ENCODE assay signal across 8 mouse cellular contexts in the genomic region with DNA sequence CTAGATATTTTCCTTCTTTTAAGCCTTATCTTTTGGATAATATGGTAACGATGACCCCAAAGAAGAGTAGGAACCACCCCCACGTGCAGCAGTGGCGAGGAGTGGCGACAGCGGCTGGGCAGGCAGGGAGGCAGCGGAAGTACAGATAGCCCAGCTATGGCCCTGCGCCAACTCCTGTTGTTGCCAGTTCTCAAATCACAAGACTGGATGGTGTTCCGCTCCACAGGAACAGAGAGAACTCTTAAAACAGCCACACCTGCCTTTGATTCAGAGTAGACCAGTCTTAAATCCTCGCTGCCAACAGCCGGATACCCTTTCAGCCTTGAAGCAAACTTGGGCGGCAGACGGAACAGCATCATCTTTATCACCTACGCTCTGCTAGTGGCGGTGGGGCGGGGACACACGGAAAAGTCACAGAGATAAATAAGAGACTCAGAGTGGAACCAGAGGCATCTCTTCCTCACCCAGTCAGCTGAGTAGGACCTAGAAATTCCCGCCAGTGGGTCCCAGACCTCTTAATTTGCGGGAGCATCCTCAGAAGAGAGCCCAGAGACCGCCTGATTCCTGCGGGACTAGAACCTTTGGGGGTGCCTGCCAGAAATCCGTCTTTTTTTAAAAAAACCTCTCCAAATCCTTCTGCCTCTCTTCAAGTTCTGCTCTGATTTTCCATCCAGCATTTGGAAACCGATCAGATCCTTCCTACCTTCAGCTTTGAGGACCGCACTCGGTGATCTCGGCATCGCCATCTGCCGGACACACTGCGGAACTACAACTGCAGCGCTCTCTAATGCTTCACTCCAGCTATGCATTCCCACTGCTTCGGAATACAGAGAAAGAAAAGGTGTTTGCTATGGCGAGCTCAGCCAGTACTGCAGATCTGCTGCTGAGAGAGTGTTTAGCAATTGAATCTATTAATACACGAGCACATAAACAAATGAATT. TPM values are rescaled to one million over a fixed set of nuclear protein-coding genes. Genes with fewer than 3 reads are reported as not detected.
A peak's percentile ranks its signal among the peaks of the same experiment; 100 is the strongest.
DNase-seq lines count a peak whose midpoint lies in the region; ATAC-seq lines count a peak whose summit lies in the region.

No protein-coding gene starts in this region.

- no peak overlapping the region for H3K27ac ChIP-seq in forebrain, embryonic 11.5 days (ENCODE audit: low read depth, low read length)
- peak overlapping the region; percentile 77 for H3K27ac ChIP-seq in heart, embryonic 16.5 days (ENCODE audit: low read length)
- H3K27ac ChIP-seq in liver, embryonic 13.5 days, result peak overlapping the region; percentile 82
- no peak overlapping the region for H3K27ac ChIP-seq in stomach, embryonic 14.5 days (ENCODE audit: low read length)

- WGBS in forebrain, embryonic 11.5 days, result 7% methylated on average over 32 of the region's 32 CpGs
- WGBS in heart, embryonic 16.5 days, result 2% methylated on average over 32 of the region's 32 CpGs
- WGBS in liver, embryonic 13.5 days (ENCODE audit: insufficient replicate concordance), result 5% methylated on average over 32 of the region's 32 CpGs
- WGBS in stomach, embryonic 14.5 days, result 7% methylated on average over 32 of the region's 32 CpGs

- peak overlapping the region; percentile 22 for H3K4me3 ChIP-seq in forebrain, embryonic 11.5 days (ENCODE audit: low read depth, low read length)
- H3K4me3 ChIP-seq in heart, embryonic 16.5 days (ENCODE audit: low read length), result peak overlapping the region; percentile 48
- H3K4me3 ChIP-seq in liver, embryonic 13.5 days (replicated peaks), result peak overlapping the region; percentile 54
- peak overlapping the region; percentile 23 for H3K4me3 ChIP-seq in stomach, embryonic 14.5 days (ENCODE audit: low read depth, low read length)

- no peaks in the 10 kb centered on the region for H3K36me3 ChIP-seq in forebrain, embryonic 11.5 days (ENCODE audit: control insufficient read depth, insufficient read depth, low read length)
- no peaks in the 10 kb centered on the region for H3K36me3 ChIP-seq in heart, embryonic 16.5 days (ENCODE audit: control insufficient read depth, insufficient read depth)
- no peaks in the 10 kb centered on the region for H3K36me3 ChIP-seq in liver, embryonic 13.5 days
- no peaks in the 10 kb centered on the region for H3K36me3 ChIP-seq in stomach, embryonic 14.5 days (ENCODE audit: control insufficient read depth, insufficient read depth, low read length)

- peak overlapping the region; percentile 49 for H3K4me2 ChIP-seq in forebrain, embryonic 11.5 days (ENCODE audit: low read depth, low read length, severe bottlenecking)
- H3K4me2 ChIP-seq in heart, embryonic 16.5 days (ENCODE audit: low read depth, low read length), result peak overlapping the region; percentile 84
- H3K4me2 ChIP-seq in liver, embryonic 13.5 days, result peak overlapping the region; percentile 78
- peak overlapping the region; percentile 42 for H3K4me2 ChIP-seq in stomach, embryonic 14.5 days (replicated peaks; ENCODE audit: low read depth, low read length)

- peak; percentile 47; the same call in 1 of the 2 replicates for ATAC-seq in forebrain, embryonic 11.5 days (replicated peaks; ENCODE audit: low FRiP score)
- ATAC-seq in heart, embryonic 16.5 days (replicated peaks; ENCODE audit: extremely low read depth, insufficient read depth, low FRiP score), result peak; percentile 58
- peak; percentile 80 for ATAC-seq in liver, embryonic 13.5 days (ENCODE audit: low read depth)
- ATAC-seq in stomach, embryonic 14.5 days (ENCODE audit: insufficient number of reproducible peaks, insufficient read depth, low FRiP score, low read depth), result no peak

- DNase-seq in CD8-positive naive resting alpha-beta T cell, adult 2 months (ENCODE audit: low read depth in 2 of 2, low spot score in 2 of 2), result peak; percentile 70 to 81
- peak; percentile 62 for DNase-seq in c-Kit-positive CD71-negative TER-119-negative erythroid progenitor cells, embryonic 14.5 days (ENCODE audit: low read depth)
- DNase-seq in forebrain, embryonic 11.5 days (ENCODE audit: low spot score), result peak; percentile 91
- peak; percentile 94 to 95 for DNase-seq in kidney, postnatal 25 days
- DNase-seq in liver, embryonic 13.5 days, result peak; percentile 61
- DNase-seq in natural killer cell, adult 2 months (ENCODE audit: low spot score in 2 of 2), result peak; percentile 66 to 78

- H3K9ac ChIP-seq in forebrain, embryonic 11.5 days (ENCODE audit: low read length), result 0 out of 2 replicates have a peak overlapping the region, but pooled peaks have one; percentile 17
- peak overlapping the region; percentile 59 for H3K9ac ChIP-seq in heart, embryonic 16.5 days (ENCODE audit: low read length)
- peak overlapping the region; percentile 62 for H3K9ac ChIP-seq in liver, embryonic 13.5 days
- H3K9ac ChIP-seq in stomach, embryonic 14.5 days (replicated peaks; ENCODE audit: low read depth, low read length), result 0 out of 2 replicates have a peak overlapping the region, but pooled peaks have one; percentile 18

- no peaks in the 10 kb centered on the region for H3K9me3 ChIP-seq in forebrain, embryonic 11.5 days (ENCODE audit: control insufficient read depth, low read length)
- H3K9me3 ChIP-seq in heart, embryonic 16.5 days (replicated peaks; ENCODE audit: control insufficient read depth, low read length), result no peaks in the 10 kb centered on the region
- no peaks in the 10 kb centered on the region for H3K9me3 ChIP-seq in liver, embryonic 13.5 days (replicated peaks)
- H3K9me3 ChIP-seq in stomach, embryonic 14.5 days (ENCODE audit: control insufficient read depth, low read depth, low read length), result no peaks in the 10 kb centered on the region

- no peaks in the 10 kb centered on the region; the same call in 1 of the 2 replicates for H3K27me3 ChIP-seq in forebrain, embryonic 11.5 days (ENCODE audit: control insufficient read depth, insufficient read depth, low read length)
- no peaks in the 10 kb centered on the region for H3K27me3 ChIP-seq in heart, embryonic 16.5 days (ENCODE audit: control insufficient read depth, insufficient read depth, low read length)
- peaks cover 25% of the 10 kb centered on the region for H3K27me3 ChIP-seq in liver, embryonic 13.5 days
- H3K27me3 ChIP-seq in stomach, embryonic 14.5 days (ENCODE audit: control insufficient read depth, insufficient read depth, low read length), result 0 out of 2 replicates have a peak, but pooled peaks cover 3% of the 10 kb centered on the region

- H3K4me1 ChIP-seq in forebrain, embryonic 11.5 days (replicated peaks; ENCODE audit: control insufficient read depth, insufficient read depth, low read length), result peaks cover 5% of the 10 kb centered on the region
- peaks cover 19% of the 10 kb centered on the region for H3K4me1 ChIP-seq in heart, embryonic 16.5 days (ENCODE audit: control insufficient read depth, insufficient read depth, low read length)
- H3K4me1 ChIP-seq in liver, embryonic 13.5 days (replicated peaks), result peaks cover 48% of the 10 kb centered on the region
- peaks cover 8% of the 10 kb centered on the region for H3K4me1 ChIP-seq in stomach, embryonic 14.5 days (ENCODE audit: control insufficient read depth, insufficient read depth, low read length)

RNA-seq across cellular contexts. Expression of gene Tpt1, which starts 15.8 kb away (rescaled TPM):
- 889 and 1,020 TPM in 2 replicates for polyA plus RNA-seq in forebrain, embryonic 11.5 days (2014; fragmentation: Nextera tagmentation; extraction: Ambion mirVana)
- polyA plus RNA-seq in heart, embryonic 16.5 days (2015; fragmentation: Nextera tagmentation; extraction: Ambion mirVana), result 770 and 775 TPM in 2 replicates
- polyA plus RNA-seq in liver, embryonic 13.5 days (2015; fragmentation: Nextera tagmentation; extraction: Ambion mirVana), result 680 and 730 TPM in 2 replicates
- 1,351 and 1,352 TPM in 2 replicates for polyA plus RNA-seq in stomach, embryonic 14.5 days (2014; fragmentation: Nextera tagmentation; extraction: Ambion mirVana)

RNA-seq across cellular contexts. Expression of gene Slc25a30, which starts 42.3 kb away (rescaled TPM):
- 9.2 and 9.4 TPM in 2 replicates for polyA plus RNA-seq in forebrain, embryonic 11.5 days (2014; fragmentation: Nextera tagmentation; extraction: Ambion mirVana)
- polyA plus RNA-seq in heart, embryonic 16.5 days (2015; fragmentation: Nextera tagmentation; extraction: Ambion mirVana), result 5.7 and 5.8 TPM in 2 replicates
- polyA plus RNA-seq in liver, embryonic 13.5 days (2015; fragmentation: Nextera tagmentation; extraction: Ambion mirVana), result 3.3 and 3.4 TPM in 2 replicates
- polyA plus RNA-seq in stomach, embryonic 14.5 days (2014; fragmentation: Nextera tagmentation; extraction: Ambion mirVana), result 4.5 and 5.3 TPM in 2 replicates

Comparison
In these comparisons a context has a peak if more than half of its experiments do, and no peak if none do; other contexts are left out.
1. H3K27ac ChIP-seq: peak in heart, embryonic 16.5 days (single experiment) and liver, embryonic 13.5 days (single experiment); none in forebrain, embryonic 11.5 days (single experiment) and stomach, embryonic 14.5 days (single experiment).
2. Peak in every context shown above with its lines, with median percentiles within 50 percentile points of each other: DNase-seq, H3K4me2 ChIP-seq, H3K4me3 ChIP-seq and H3K9ac ChIP-seq.